Mouse (Mus musculus) CH12.LX (cell line): Measurements from ENCODE around the gene Sumo3. TPM values are rescaled to one million over a fixed set of nuclear protein-coding genes. Genes with fewer than 3 reads are reported as not detected.

Experiments
- DNase-seq: peaks from one replicate; pipeline ENCODE4 v3.0.0-alpha.2; 2013; ENCODE audit errors: extremely low read depth
- H3K27ac ChIP-seq: 2 replicates; pipeline ENCODE4 v1.5.1; 2012; ENCODE audit warnings: low read depth, mild to moderate bottlenecking, control low read depth, moderate library complexity; ENCODE audit not compliant: insufficient read depth
- H3K27me3 ChIP-seq: replicated peaks from 2 replicates; pipeline ENCODE3; 2012; ENCODE audit warnings: inconsistent platforms
- H3K36me3 ChIP-seq, 2 experiments: replicated peaks in 1 of 2; 2 replicates each; pipeline versions ENCODE3 to v1.6.1; 2012; ENCODE audit warnings: inconsistent platforms in 1 of 2, low read length in 1 of 2, mild to moderate bottlenecking in 1 of 2, mixed read lengths in 1 of 2, moderate library complexity in 1 of 2; ENCODE audit not compliant: control insufficient read depth in 1 of 2, insufficient read depth in 1 of 2
- H3K4me1 ChIP-seq, 2 experiments: 2 replicates each; pipeline ENCODE4 v1.6.1; 2012; ENCODE audit warnings: inconsistent platforms in 1 of 2, moderate library complexity in 1 of 2; ENCODE audit not compliant: insufficient read depth in 2 of 2, control insufficient read depth in 1 of 2
- H3K4me2 ChIP-seq: 2 replicates; pipeline ENCODE4 v1.6.1; 2012; ENCODE audit warnings: low read depth, mild to moderate bottlenecking, control low read depth; ENCODE audit not compliant: poor library complexity, insufficient read depth, severe bottlenecking
- H3K4me3 ChIP-seq, 3 experiments: fragments of 150-350 bp in 1 of 3; sonication (generic) in 1 of 3; replicated peaks in 1 of 3; 2 replicates each; pipeline versions ENCODE3 to v1.5.1; 2011 to 2012; ENCODE audit warnings: low read depth in 2 of 3, low read length in 2 of 3, mild to moderate bottlenecking in 2 of 3, moderate library complexity in 2 of 3, control low read depth in 1 of 3, improper control_type of control experiment in 1 of 3, inconsistent platforms in 1 of 3, mixed read lengths in 1 of 3; ENCODE audit not compliant: poor library complexity in 1 of 3
- H3K79me2 ChIP-seq: replicated peaks from 2 replicates; pipeline ENCODE4 v1.6.1; 2012; ENCODE audit warnings: mild to moderate bottlenecking, moderate library complexity; ENCODE audit not compliant: control insufficient read depth, poor library complexity, insufficient read depth, severe bottlenecking; ENCODE audit errors: extremely low read depth
- H3K9ac ChIP-seq: 2 replicates; pipeline ENCODE4 v1.6.1; 2012; ENCODE audit warnings: low read depth, mild to moderate bottlenecking, control low read depth, moderate library complexity; ENCODE audit not compliant: insufficient read depth
- H3K9me3 ChIP-seq: replicated peaks from 2 replicates; pipeline ENCODE3; 2012; ENCODE audit warnings: low read length, inconsistent platforms, mixed read lengths
- CTCF ChIP-seq, 2 experiments: IDR thresholded peaks in 1 of 2; conservative IDR thresholded peaks in 1 of 2; 2 replicates each; pipeline ENCODE4 v1.5.1; 2011 to 2012; ENCODE audit warnings: low read depth in 2 of 2, low read length in 2 of 2, improper control_type of control experiment in 1 of 2, inconsistent platforms in 1 of 2, mild to moderate bottlenecking in 1 of 2, moderate library complexity in 1 of 2
- ELF1 ChIP-seq: IDR thresholded peaks from 2 replicates; pipeline ENCODE4 v1.6.1; 2014; ENCODE audit warnings: low read depth, mild to moderate bottlenecking, inconsistent platforms, low read length, improper control_type of control experiment
- EP300 ChIP-seq: IDR thresholded peaks from 2 replicates; pipeline ENCODE4 v1.6.1; 2011; ENCODE audit warnings: low read length, improper control_type of control experiment
- ETS1 ChIP-seq: conservative IDR thresholded peaks from 2 replicates; pipeline ENCODE4 v1.6.1; 2012; ENCODE audit warnings: low read depth, mild to moderate bottlenecking, inconsistent platforms, low read length, improper control_type of control experiment, moderate library complexity
- GABPA ChIP-seq: IDR thresholded peaks from 2 replicates; pipeline ENCODE4 v1.6.1; 2012; ENCODE audit warnings: low read depth, low read length, improper control_type of control experiment, inconsistent platforms; ENCODE audit not compliant: insufficient replicate concordance
- IRF4 ChIP-seq: IDR thresholded peaks from 2 replicates; pipeline ENCODE4 v1.6.1; 2014; ENCODE audit warnings: low read depth, mild to moderate bottlenecking, inconsistent platforms, low read length, improper control_type of control experiment
- JUND ChIP-seq: conservative IDR thresholded peaks from 2 replicates; pipeline ENCODE4 v1.6.1; 2011; ENCODE audit warnings: low read depth, low read length, improper control_type of control experiment
- MAZ ChIP-seq: IDR thresholded peaks from 2 replicates; pipeline ENCODE4 v1.6.1; 2012; ENCODE audit warnings: low read depth, mild to moderate bottlenecking, inconsistent platforms, low read length, improper control_type of control experiment, moderate library complexity
- MYC ChIP-seq: IDR thresholded peaks from 2 replicates; pipeline ENCODE4 v1.6.1; 2011; ENCODE audit warnings: low read depth, mild to moderate bottlenecking, improper control_type of control experiment, low read length
- PAX5 ChIP-seq: IDR thresholded peaks from 2 replicates; pipeline ENCODE4 v1.6.1; 2012; ENCODE audit warnings: low read length, inconsistent platforms, mixed read lengths
- POLR2A ChIP-seq: IDR thresholded peaks from 2 replicates; pipeline ENCODE4 v1.6.1; 2011; ENCODE audit warnings: low read depth, mild to moderate bottlenecking, improper control_type of control experiment, low read length
- RAD21 ChIP-seq: IDR thresholded peaks from 2 replicates; pipeline ENCODE4 v1.6.1; 2011; ENCODE audit warnings: low read depth, mild to moderate bottlenecking, low read length, improper control_type of control experiment, moderate library complexity
- RCOR1 ChIP-seq: conservative IDR thresholded peaks from 2 replicates; pipeline ENCODE4 v1.6.1; 2012; ENCODE audit warnings: low read depth, mild to moderate bottlenecking, inconsistent platforms, low read length, improper control_type of control experiment
- SIN3A ChIP-seq: IDR thresholded peaks from 2 replicates; pipeline ENCODE4 v1.6.1; 2012; ENCODE audit warnings: low read length, improper control_type of control experiment, inconsistent platforms
- SMC3 ChIP-seq: IDR thresholded peaks from 2 replicates; pipeline ENCODE4 v1.6.1; 2011; ENCODE audit warnings: low read depth, low read length, improper control_type of control experiment
- TCF12 ChIP-seq: IDR thresholded peaks from 2 replicates; pipeline ENCODE4 v1.6.1; 2014; ENCODE audit warnings: low read depth, mild to moderate bottlenecking, inconsistent platforms, low read length, improper control_type of control experiment
- USF1 ChIP-seq: IDR thresholded peaks from 2 replicates; pipeline ENCODE4 v1.6.1; 2014; ENCODE audit warnings: low read depth, mild to moderate bottlenecking, inconsistent platforms, low read length, improper control_type of control experiment
- ZC3H11A ChIP-seq: IDR thresholded peaks from 2 replicates; pipeline ENCODE4 v1.6.1; 2012; ENCODE audit warnings: low read depth, mild to moderate bottlenecking, inconsistent platforms, low read length, improper control_type of control experiment
- ZMIZ1 ChIP-seq: IDR thresholded peaks from 2 replicates; pipeline ENCODE4 v1.6.1; 2012; ENCODE audit warnings: low read depth, mild to moderate bottlenecking, inconsistent platforms, low read length, improper control_type of control experiment
- dilution Hi-C: fragments of 300-500 bp; cut with MboI; formaldehyde crosslinking; loops from 2 replicates; pipeline ENCODE4 v1.14.3; 2020; ENCODE audit warnings: low sequenced_read_pairs; ENCODE audit not compliant: extremely low pct_unique_long_range_greater_than_20kb, extremely low pct_ligation_motif_present
- in situ Hi-C: fragments of 300-500 bp; cut with MboI; formaldehyde crosslinking; loops from 3 replicates; pipeline ENCODE4 v1.14.3; 2019; ENCODE audit warnings: low sequenced_read_pairs, low pct_ligation_motif_present, low pct_unique_long_range_greater_than_20kb, mixed read lengths
- polyA plus RNA-seq: library from polyadenylated mRNA; unstranded; fragments of >175 nt; gene quantifications from 2 replicates; pipeline ENCODE4 v1.2.1, GENCODE M21; 2012; ENCODE audit warnings: low read depth; ENCODE audit not compliant: insufficient read length
- total RNA-seq, 2 experiments: library from RNA; depleted of rRNA; stranded (reverse); fragments of 300-350 nt in 1 of 2; fragments of >200 nt in 1 of 2; gene quantifications; 2 replicates each; pipeline ENCODE4 v1.2.3; 2012 to 2014

Sumo3 gene
- total and polyA plus RNA-seq, 3 experiments: 54.4 to 130 (median 81.2) TPM

DNA sequence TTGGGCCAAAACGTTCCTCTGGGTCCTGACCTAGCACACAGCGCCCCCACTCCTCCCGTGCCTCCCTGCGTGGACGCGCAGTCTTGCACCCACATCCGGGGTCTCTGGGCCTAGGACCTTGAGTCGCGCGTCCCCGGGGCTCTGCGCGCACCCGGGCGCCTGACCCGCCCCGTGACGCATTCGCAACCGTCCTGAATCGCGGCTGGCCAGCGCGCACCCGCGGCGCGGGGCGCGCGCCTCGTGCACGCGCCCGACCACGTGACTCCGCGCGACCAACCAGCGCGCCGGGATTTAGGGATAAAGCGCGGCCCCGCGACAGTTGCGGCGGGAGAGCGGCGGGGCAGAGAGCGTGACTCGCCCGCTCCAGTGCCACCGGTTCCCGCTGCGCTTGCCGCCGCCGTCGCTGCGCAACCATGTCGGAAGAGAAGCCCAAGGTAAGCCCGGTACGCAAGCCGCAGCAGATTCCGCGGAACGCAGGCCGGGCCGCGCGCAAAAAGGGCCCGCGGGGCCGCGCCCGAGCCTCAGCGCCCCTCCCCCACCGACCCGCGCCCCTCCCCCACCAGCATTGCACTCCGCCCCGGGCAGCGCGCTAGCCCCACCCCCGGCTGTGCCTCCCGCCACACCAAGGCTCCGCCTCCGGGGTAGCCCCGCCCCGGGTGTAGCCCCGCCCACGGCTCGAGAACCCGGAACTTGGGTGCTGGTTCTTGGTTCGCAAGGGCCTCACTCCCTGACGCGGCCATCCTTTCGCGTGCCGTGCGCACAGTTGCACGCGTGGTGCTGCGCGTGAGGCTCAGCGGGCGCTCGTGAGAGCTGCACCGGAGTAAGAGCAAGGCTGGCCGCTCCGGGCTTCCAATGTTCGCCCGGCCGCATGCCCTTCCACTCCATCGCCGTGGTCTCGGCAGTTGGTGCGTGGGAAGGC, at the start of gene Sumo3, which contains the start of gene Gm49325 (continued):
- TF ChIP-seq ETS1: no peak; the same call in 1 of the 2 replicates

DNA sequence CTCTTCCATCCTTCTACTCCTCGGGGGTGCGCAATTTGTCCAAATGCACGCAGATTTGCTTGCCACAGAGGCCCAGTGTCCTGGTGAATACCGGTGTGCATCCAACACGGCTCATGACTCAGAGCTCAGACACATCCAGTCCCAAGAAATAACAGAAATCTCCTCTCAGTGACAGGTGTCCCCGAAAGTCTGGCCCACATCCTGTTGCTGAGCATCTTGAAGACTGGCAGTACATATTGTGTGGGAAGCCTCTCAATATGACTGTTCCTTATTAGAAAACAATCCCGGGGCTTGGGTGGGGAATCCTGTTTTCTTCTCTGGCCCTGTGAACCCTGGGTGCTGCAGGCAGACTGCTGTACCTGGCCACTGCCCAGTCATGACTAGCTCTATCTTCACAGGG, 49.3 kb upstream of the Sumo3 start:
- Histone ChIP-seq H3K4me1 (peaks cover 0 to 5% of the 10 kb centered on the region in 2 experiments; a peak in 1 of 4 replicates), H3K27me3 (no peaks in the 10 kb centered on the region), H3K4me3 (no peak overlapping the region), H3K4me2 (no peak overlapping the region), H3K9ac (no peak overlapping the region), H3K9me3 (no peaks in the 10 kb centered on the region), H3K36me3 (peaks cover 50 to 93% of the 10 kb centered on the region in 2 experiments), H3K79me2 (no peaks in the 10 kb centered on the region), H3K27ac (no peak overlapping the region)
- TF ChIP-seq GABPA (no peak), POLR2A (no peak), TCF12 (no peak), SIN3A (no peak), ZC3H11A (no peak), JUND (no peak)
- in situ Hi-C loops (no loop called here), dilution Hi-C loops (no loop called here)
- no peak for DNase-seq

DNA sequence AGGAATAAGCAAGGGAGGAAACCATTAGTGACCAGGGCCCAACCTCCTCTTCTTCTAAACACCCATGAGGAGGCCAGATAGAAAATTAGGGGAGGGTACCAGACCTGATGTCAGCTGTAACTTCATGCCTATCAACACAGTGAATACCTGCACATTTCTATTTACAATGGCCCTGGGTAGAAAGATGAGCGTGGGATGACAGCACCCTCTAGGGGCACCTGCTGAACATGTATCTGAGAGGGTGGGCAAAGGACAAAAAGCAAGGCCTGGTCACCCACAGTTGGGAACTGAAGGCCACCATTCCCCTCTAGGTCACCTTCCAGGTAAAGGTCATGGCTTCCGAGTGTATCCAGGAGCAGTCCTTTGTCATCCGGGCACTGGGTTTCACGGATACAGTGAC, 48.3 kb upstream of the Sumo3 start:
- in situ Hi-C loops (no loop called here), dilution Hi-C loops (no loop called here)
- H3K36me3 ChIP-seq: peaks cover 56 to 94% of the 10 kb centered on the region in 2 experiments
- TF ChIP-seq MYC (no peak), EP300 (no peak), ELF1 (no peak), MAZ (no peak), RAD21 (peak; percentile 55), USF1 (no peak), ZC3H11A (no peak), PAX5 (no peak), CTCF (conservative IDR thresholded peaks at IDR 0.05 in 1 of 2, IDR thresholded peaks at IDR 0.05 in 1 of 2; ENCODE audit: low read depth in 2 of 2, low read length in 2 of 2) (peak in 1 of 2 experiments; percentile 59; a peak in 2 of 4 replicates), IRF4 (no peak), JUND (no peak), RCOR1 (no peak), SMC3 (peak; percentile 33; the same call in 1 of the 2 replicates), ZMIZ1 (no peak)
- no peaks in the 10 kb centered on the region for H3K79me2 ChIP-seq
- H3K27me3 ChIP-seq: no peaks in the 10 kb centered on the region
- no peak for DNase-seq
- H3K27ac ChIP-seq: no peak overlapping the region
- H3K4me3 ChIP-seq: no peak overlapping the region
- no peaks in the 10 kb centered on the region for H3K9me3 ChIP-seq
- H3K4me2 ChIP-seq: no peak overlapping the region
- H3K4me1 ChIP-seq: peaks cover 0 to 5% of the 10 kb centered on the region in 2 experiments; a peak in 1 of 4 replicates
- H3K9ac ChIP-seq: no peak overlapping the region
